Mouse (Mus musculus) heart, postnatal 36 days (tissue): ENCODE measurements around the gene Speer4f2. TPM values are rescaled to one million over a fixed set of nuclear protein-coding genes. Genes with fewer than 3 reads are reported as not detected.
"Not testable (repeated sequence)": the region's sequence is repeated elsewhere in the genome, so short reads cannot be mapped to it uniquely, and the experiment has no call there.

Experiments used
- DNase-seq, 2 experiments: peaks; one replicate each; pipeline ENCODE4 v3.0.0; 2021 to 2022
- intact Hi-C: fragments of 180-260 bp; cut with DNase I; formaldehyde crosslinking; loops from one replicate; pipeline ENCODE4 v1.15.1; 2025
- total RNA-seq, 2 experiments: library from RNA; stranded (reverse); gene quantifications; 2 replicates each; pipeline ENCODE4 v1.2.3; 2021

Gene Speer4f2
- total RNA-seq = not detected

GRCm38 (mm10) chr5:17372880-17373279 is at the start of gene Speer4f2:
Speer4f2 (plus strand) TSS chr5:17373180.
- DNase-seq, intact Hi-C loops: not testable (repeated sequence)

- intact Hi-C loops = no loop called here
Observed at GRCm38 (mm10) chr5:17328946-17329566, 43.9 kb upstream of the Speer4f2 start.

GRCm38 (mm10) chr5:17334836-17335235 is 38.1 kb upstream of the Speer4f2 start:
- DNase-seq = no peak
- intact Hi-C loops = no loop called here

More at GRCm38 (mm10) chr5:17328946-17329566, 43.9 kb upstream of the Speer4f2 start:
- no peak for DNase-seq

GRCm38 (mm10) chr5:17345741-17346140 is 27.2 kb upstream of the Speer4f2 start:
- DNase-seq, intact Hi-C loops: not testable (repeated sequence)

GRCm38 (mm10) chr5:17359394-17359999 is 13.5 kb upstream of the Speer4f2 start:
- DNase-seq = no peak
- intact Hi-C loops = no loop called here

- no peak for DNase-seq
- intact Hi-C loops = no loop called here
Observed at GRCm38 (mm10) chr5:17389926-17390325, 16.9 kb downstream of the Speer4f2 start.

- no peak for DNase-seq
- intact Hi-C loops = no loop called here
Observed at GRCm38 (mm10) chr5:17391207-17391606, 18.2 kb downstream of the Speer4f2 start.

GRCm38 (mm10) chr5:17400571-17400970 is 27.6 kb downstream of the Speer4f2 start:
- DNase-seq = no peak
- intact Hi-C loops = no loop called here

- DNase-seq = no peak
- intact Hi-C loops = no loop called here
Observed at GRCm38 (mm10) chr5:17401206-17402077, 28.5 kb downstream of the Speer4f2 start.

- no peak for DNase-seq
- intact Hi-C loops = no loop called here
Observed at GRCm38 (mm10) chr5:17402330-17403125, 29.5 kb downstream of the Speer4f2 start.

- intact Hi-C loops = no loop called here
- no peak for DNase-seq
Observed at GRCm38 (mm10) chr5:17403584-17403983, 30.6 kb downstream of the Speer4f2 start.

GRCm38 (mm10) chr5:17408924-17409660 is 36.1 kb downstream of the Speer4f2 start:
- intact Hi-C loops = no loop called here
- no peak for DNase-seq

GRCm38 (mm10) chr5:17417201-17417600 is 44.2 kb downstream of the Speer4f2 start:
- DNase-seq = no peak
- intact Hi-C loops = no loop called here

- no peak for DNase-seq
- intact Hi-C loops = no loop called here
Observed at GRCm38 (mm10) chr5:17419215-17419820, 46.3 kb downstream of the Speer4f2 start.

GRCm38 (mm10) chr5:17419921-17420320 is 46.9 kb downstream of the Speer4f2 start:
- no peak for DNase-seq
- intact Hi-C loops = no loop called here

- DNase-seq = no peak
- intact Hi-C loops = no loop called here
Observed at GRCm38 (mm10) chr5:17422225-17422624, 49.2 kb downstream of the Speer4f2 start.

- no peak for DNase-seq
- intact Hi-C loops = no loop called here
Observed at GRCm38 (mm10) chr5:17426930-17427329, 54.0 kb downstream of the Speer4f2 start.
